13 mouse cellular contexts compared by ENCODE assay signal in the genomic region with DNA sequence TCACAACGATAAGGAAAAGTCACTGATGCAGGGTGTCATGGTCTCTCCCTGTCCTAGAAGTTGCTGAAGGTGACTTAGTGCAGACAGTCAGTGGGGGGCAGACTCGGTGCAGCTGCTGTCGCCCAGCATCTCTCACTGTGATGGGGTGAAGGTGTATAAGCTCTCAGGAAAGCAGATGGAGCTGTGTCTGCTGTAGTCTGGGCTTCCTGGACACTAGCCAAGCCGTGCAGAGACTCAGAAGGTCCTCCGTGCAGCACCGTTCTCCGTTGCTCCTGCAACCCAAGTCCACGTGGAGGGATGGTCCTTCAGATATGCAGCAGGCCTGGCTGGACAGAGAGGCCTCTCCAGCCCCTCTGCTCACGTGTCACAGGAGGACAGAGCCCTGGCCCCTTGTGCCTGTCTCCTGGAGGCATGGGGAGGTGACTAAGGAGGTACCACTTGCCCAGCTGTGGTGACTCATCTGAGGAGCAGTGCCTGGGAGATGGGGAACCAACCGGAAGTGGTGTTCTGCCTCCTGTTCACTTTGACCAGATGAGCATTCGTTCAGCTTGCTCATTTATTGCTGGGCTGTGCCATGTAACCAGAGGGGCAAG.
DNase-seq lines count a peak whose midpoint lies in the region; ATAC-seq lines count a peak whose summit lies in the region.
"Had no signal": no experiment of that assay in that cellular context is flagged by ENCODE, and none has a peak within 500 bp of the region (broad histone marks: within the 10 kb centered on the region; RNA-seq: fewer than 3 reads in every experiment).

No protein-coding gene starts in this region.

- H3K4me3 ChIP-seq in heart, embryonic 10.5 days = no peak overlapping the region
- no peak overlapping the region for H3K4me3 ChIP-seq in heart, embryonic 11.5 days (ENCODE audit: low read depth, low read length)
- H3K4me3 ChIP-seq: hindbrain, embryonic 12.5 days; midbrain, embryonic 12.5 days had no signal

- no peak for ATAC-seq in heart, embryonic 11.5 days (replicated peaks; ENCODE audit: insufficient number of reproducible peaks, low FRiP score, low TSS enrichment)
- ATAC-seq in megakaryocyte-erythroid progenitor cell, adult 5-6 weeks (replicated peaks; ENCODE audit: low FRiP score, low TSS enrichment, poor library complexity, severe bottlenecking) = 0 out of 2 replicates have a peak, but pooled peaks have one; percentile 24
- no peak for ATAC-seq in activated CD4-positive, CD25-positive, alpha-beta regulatory T cell, adult 4 months
- ATAC-seq: liver, postnatal 0 days had no signal

- H3K27me3 ChIP-seq in heart, embryonic 10.5 days (ENCODE audit: insufficient read depth, poor library complexity, severe bottlenecking) = 0 out of 2 replicates have a peak, but pooled peaks cover 8% of the 10 kb centered on the region
- H3K27me3 ChIP-seq in heart, embryonic 11.5 days (ENCODE audit: control insufficient read depth, insufficient read depth, low read length) = no peaks in the 10 kb centered on the region

- H3K4me1 ChIP-seq in heart, embryonic 10.5 days = peaks cover 43% of the 10 kb centered on the region
- H3K4me1 ChIP-seq in heart, embryonic 11.5 days (ENCODE audit: control insufficient read depth, insufficient read depth, low read length) = peaks cover 19% of the 10 kb centered on the region

- 61% methylated on average over 11 of the region's 11 CpGs for WGBS in heart, embryonic 10.5 days
- WGBS in heart, embryonic 11.5 days (ENCODE audit: insufficient replicate concordance) = 53% methylated on average over 11 of the region's 11 CpGs

- H3K4me2 ChIP-seq in heart, embryonic 11.5 days = no peak overlapping the region
- H3K4me2 ChIP-seq: hindbrain, embryonic 12.5 days; midbrain, embryonic 12.5 days had no signal

- no peak overlapping the region for H3K9ac ChIP-seq in heart, embryonic 11.5 days (ENCODE audit: low read depth, low read length)
- H3K9ac ChIP-seq: hindbrain, embryonic 12.5 days; liver, postnatal 0 days; midbrain, embryonic 12.5 days had no signal

- H3K9me3 ChIP-seq in heart, embryonic 10.5 days = no peaks in the 10 kb centered on the region
- no peaks in the 10 kb centered on the region for H3K9me3 ChIP-seq in heart, embryonic 11.5 days (replicated peaks; ENCODE audit: control insufficient read depth, low read length)
- H3K9me3 ChIP-seq: hindbrain, embryonic 12.5 days; midbrain, embryonic 12.5 days had no signal

- peak overlapping the region; percentile 48; the same call in 1 of the 2 replicates for H3K27ac ChIP-seq in heart, embryonic 10.5 days
- no peak overlapping the region for H3K27ac ChIP-seq in heart, embryonic 11.5 days (ENCODE audit: low read depth, low read length)
- H3K27ac ChIP-seq: hindbrain, embryonic 12.5 days; kidney, postnatal 0 days; midbrain, embryonic 12.5 days had no signal

- H3K36me3 ChIP-seq in heart, embryonic 10.5 days = no peaks in the 10 kb centered on the region
- no peaks in the 10 kb centered on the region for H3K36me3 ChIP-seq in heart, embryonic 11.5 days (ENCODE audit: control insufficient read depth, insufficient read depth, low read length)
- H3K36me3 ChIP-seq: hindbrain, embryonic 12.5 days; midbrain, embryonic 12.5 days had no signal

- no peak for DNase-seq in heart, embryonic 10.5 days (ENCODE audit: low spot score)
- DNase-seq in right cerebral cortex, adult 18-20 months = peak; percentile 10
- DNase-seq in right cerebral cortex, postnatal 36 days (ENCODE audit: low spot score in 2 of 2) = no peak
- DNase-seq in cerebellum, adult 18-20 months = peak; percentile 26 to 30
- DNase-seq in natural killer cell, adult 2 months (ENCODE audit: low spot score in 2 of 2) = no peak
- DNase-seq: gastrocnemius, postnatal 14 days; liver, postnatal 0 days had no signal

Comparison
In these comparisons a context has a peak if more than half of its experiments do, and no peak if none do; other contexts are left out.
1. DNase-seq: peak in right cerebral cortex, adult 18-20 months (single experiment) and cerebellum, adult 18-20 months (2 of 2); none in heart, embryonic 10.5 days (single experiment), right cerebral cortex, postnatal 36 days (0 of 2) and natural killer cell, adult 2 months (0 of 2).